Mouse (Mus musculus): ENCODE results near the gene Wdr13. TPM values are rescaled to one million over a fixed set of nuclear protein-coding genes. Genes with fewer than 3 reads are reported as not detected.
"Not testable (repeated sequence)": the region's sequence is repeated elsewhere in the genome, so short reads cannot be mapped to it uniquely, and the experiment has no call there.

Gene Wdr13
- polyA plus RNA-seq, 1 experiment, result 11.2 TPM

- Histone ChIP-seq H3K27ac (ENCODE audit: insufficient read depth, low read length) (no peak overlapping the region), H3K36me3 (ENCODE audit: control insufficient read depth, insufficient read depth, low read length, poor library complexity, severe bottlenecking) (no peaks in the 10 kb centered on the region), H3K9ac (ENCODE audit: low read depth, poor library complexity, severe bottlenecking) (no peak overlapping the region), H3K9me3 (replicated peaks; ENCODE audit: control insufficient read depth, insufficient read depth, low read length, poor library complexity, severe bottlenecking) (no peaks in the 10 kb centered on the region), H3K4me3 (ENCODE audit: low read depth, low read length) (no peak overlapping the region), H3K4me1 (ENCODE audit: control insufficient read depth, insufficient read depth, low read length) (no peaks in the 10 kb centered on the region), H3K27me3 (ENCODE audit: control insufficient read depth, insufficient read depth, low read length, poor library complexity, severe bottlenecking) (no peaks in the 10 kb centered on the region)
- TF ChIP-seq CTCF (IDR thresholded peaks at IDR 0.05; ENCODE audit: low read depth, low read length), result peak; percentile 20
- no peak for TF ChIP-seq POLR2A (IDR thresholded peaks at IDR 0.05; ENCODE audit: insufficient read depth, low read length)
- TF ChIP-seq EP300 (IDR thresholded peaks at IDR 0.05; ENCODE audit: insufficient read depth, low read depth, low read length), result 0 out of 2 replicates have a peak, but pooled peaks have one; percentile 35
These were observed 31.7 kb downstream of the Wdr13 start for GRCm38 (mm10) chrX:8101017-8101416.

DNA sequence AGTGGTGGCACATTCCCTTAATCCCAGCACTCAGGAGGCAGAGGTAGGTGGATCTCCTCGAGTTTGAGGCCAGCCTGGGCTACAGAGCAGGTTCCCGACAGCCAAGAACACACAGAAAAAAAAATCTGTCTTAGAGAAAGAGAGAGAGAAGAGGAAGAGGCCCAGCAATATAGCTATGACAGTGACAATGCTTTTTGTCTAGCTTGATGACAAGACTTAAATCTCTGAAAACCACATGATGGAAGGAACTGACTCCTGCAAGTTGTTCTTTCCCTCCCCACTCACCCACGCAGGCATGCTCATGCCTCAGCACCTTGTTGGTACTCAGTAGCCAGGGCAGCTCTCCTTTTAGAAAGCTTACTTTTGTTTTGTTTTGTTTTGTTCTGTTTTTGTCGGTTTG lies 33.3 kb downstream of the Wdr13 start:
- Histone ChIP-seq H3K9me3 (replicated peaks; ENCODE audit: control insufficient read depth, insufficient read depth, low read length, poor library complexity, severe bottlenecking) (no peaks in the 10 kb centered on the region), H3K9ac (ENCODE audit: low read depth, poor library complexity, severe bottlenecking) (no peak overlapping the region), H3K27ac (ENCODE audit: insufficient read depth, low read length) (no peak overlapping the region), H3K27me3 (ENCODE audit: control insufficient read depth, insufficient read depth, low read length, poor library complexity, severe bottlenecking) (no peaks in the 10 kb centered on the region), H3K4me3 (ENCODE audit: low read depth, low read length) (no peak overlapping the region), H3K4me1 (ENCODE audit: control insufficient read depth, insufficient read depth, low read length) (no peaks in the 10 kb centered on the region), H3K36me3 (ENCODE audit: control insufficient read depth, insufficient read depth, low read length, poor library complexity, severe bottlenecking) (no peaks in the 10 kb centered on the region)
- TF ChIP-seq POLR2A (IDR thresholded peaks at IDR 0.05; ENCODE audit: insufficient read depth, low read length), result no peak
- no peak for TF ChIP-seq CTCF (IDR thresholded peaks at IDR 0.05; ENCODE audit: low read depth, low read length)
- no peak for TF ChIP-seq EP300 (IDR thresholded peaks at IDR 0.05; ENCODE audit: insufficient read depth, low read depth, low read length)

DNA sequence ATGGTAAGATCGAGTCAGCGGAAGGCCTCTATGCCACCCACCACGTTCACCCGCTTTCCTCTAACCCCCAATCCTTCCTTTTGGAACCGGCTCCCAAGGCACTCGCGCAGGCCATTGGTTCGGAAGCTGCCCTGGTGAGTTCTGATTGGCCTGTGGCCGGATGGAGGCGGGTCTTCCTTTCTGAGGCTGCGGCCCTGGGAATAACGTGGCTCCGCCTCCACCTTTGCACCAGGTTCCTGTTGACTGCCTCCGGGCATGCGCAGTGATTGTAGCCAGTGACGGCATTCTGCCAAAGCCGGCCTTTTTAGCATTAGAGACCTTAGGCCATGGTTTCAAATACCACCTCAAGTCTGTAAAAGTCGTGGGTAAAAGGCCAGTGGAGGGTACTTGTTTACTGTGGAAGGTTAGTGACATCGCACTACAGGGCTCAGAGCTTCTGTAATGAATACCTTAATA lies 35.9 kb downstream of the Wdr13 start:
- Histone ChIP-seq H3K9ac (ENCODE audit: low read depth, poor library complexity, severe bottlenecking) (peak overlapping the region; percentile 65), H3K4me1 (ENCODE audit: control insufficient read depth, insufficient read depth, low read length) (no peaks in the 10 kb centered on the region), H3K27ac (ENCODE audit: insufficient read depth, low read length) (peak overlapping the region; percentile 52; the same call in 1 of the 2 replicates), H3K9me3 (replicated peaks; ENCODE audit: control insufficient read depth, insufficient read depth, low read length, poor library complexity, severe bottlenecking) (no peaks in the 10 kb centered on the region), H3K36me3 (ENCODE audit: control insufficient read depth, insufficient read depth, low read length, poor library complexity, severe bottlenecking) (no peaks in the 10 kb centered on the region), H3K27me3 (ENCODE audit: control insufficient read depth, insufficient read depth, low read length, poor library complexity, severe bottlenecking) (no peaks in the 10 kb centered on the region), H3K4me3 (ENCODE audit: low read depth, low read length) (peak overlapping the region; percentile 76)
- TF ChIP-seq EP300 (IDR thresholded peaks at IDR 0.05; ENCODE audit: insufficient read depth, low read depth, low read length) (no peak), POLR2A (IDR thresholded peaks at IDR 0.05; ENCODE audit: insufficient read depth, low read length) (no peak), CTCF (IDR thresholded peaks at IDR 0.05; ENCODE audit: low read depth, low read length) (no peak)

DNA sequence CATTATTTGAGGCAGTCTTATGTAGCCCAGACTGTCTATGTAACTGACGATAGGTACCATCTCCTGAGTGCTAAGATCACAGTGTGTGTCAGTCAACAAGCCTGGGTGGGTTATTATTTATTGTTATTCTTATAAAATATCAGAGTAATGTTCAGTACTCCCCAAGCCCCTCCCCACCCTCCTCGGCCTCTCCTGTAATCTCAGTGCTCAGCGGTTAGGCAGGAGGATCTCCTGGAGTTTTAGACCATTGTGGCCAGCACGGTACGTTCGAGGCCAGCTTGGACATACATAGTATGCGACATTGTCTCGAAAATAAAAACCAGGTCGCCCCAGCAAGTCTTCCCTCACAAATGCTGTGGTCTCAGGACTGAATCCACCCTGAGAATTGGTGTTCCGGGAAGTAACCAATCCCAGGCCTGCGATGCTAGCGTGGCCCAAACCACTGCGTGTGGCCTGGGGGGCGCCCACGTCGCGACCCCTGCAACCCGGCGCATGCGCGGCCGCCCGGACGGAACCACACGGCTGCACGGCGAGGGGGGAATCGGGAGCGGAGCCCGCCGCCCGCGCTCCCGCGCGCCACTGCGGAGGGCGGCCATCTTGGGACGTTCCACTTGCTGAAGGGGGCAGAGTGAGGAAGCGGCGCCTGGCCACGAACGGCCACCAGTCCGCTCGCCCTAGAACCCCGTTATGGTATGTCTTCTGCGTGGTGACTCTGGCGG lies 36.5 kb downstream of the Wdr13 start:
- H3K36me3 ChIP-seq (ENCODE audit: control insufficient read depth, insufficient read depth, low read length, poor library complexity, severe bottlenecking); H3K27ac ChIP-seq (ENCODE audit: insufficient read depth, low read length); H3K27me3 ChIP-seq (ENCODE audit: control insufficient read depth, insufficient read depth, low read length, poor library complexity, severe bottlenecking); H3K4me1 ChIP-seq (ENCODE audit: control insufficient read depth, insufficient read depth, low read length); H3K9me3 ChIP-seq (replicated peaks; ENCODE audit: control insufficient read depth, insufficient read depth, low read length, poor library complexity, severe bottlenecking): not testable (repeated sequence)
- Histone ChIP-seq H3K9ac (ENCODE audit: low read depth, poor library complexity, severe bottlenecking) (peak overlapping the region; percentile 74), H3K4me3 (ENCODE audit: low read depth, low read length) (peak overlapping the region; percentile 51)

DNA sequence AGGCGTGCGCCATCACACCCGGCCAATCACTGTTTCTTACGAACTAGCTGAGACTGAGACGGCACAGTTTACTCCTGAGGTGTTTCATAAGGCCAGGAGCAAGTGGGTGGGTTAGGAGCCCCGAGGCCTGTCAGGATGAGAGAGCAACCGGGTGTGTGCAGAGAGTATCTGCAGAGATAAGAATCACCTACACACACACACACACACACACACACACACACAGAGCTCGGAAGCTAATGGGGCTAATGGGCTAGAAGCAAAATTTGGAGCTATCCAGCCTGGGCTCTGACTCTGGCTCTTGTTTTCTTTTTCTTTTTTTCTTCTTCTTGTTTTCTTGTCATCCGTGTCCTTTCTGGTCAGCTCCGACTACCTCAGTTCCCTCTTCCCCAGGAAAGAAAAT lies 37.1 kb downstream of the Wdr13 start:
- no peaks in the 10 kb centered on the region for H3K36me3 ChIP-seq (ENCODE audit: control insufficient read depth, insufficient read depth, low read length, poor library complexity, severe bottlenecking)
- peak overlapping the region; percentile 43 for H3K4me3 ChIP-seq (ENCODE audit: low read depth, low read length)
- H3K9ac ChIP-seq (ENCODE audit: low read depth, poor library complexity, severe bottlenecking), result peak overlapping the region; percentile 74
- H3K9me3 ChIP-seq (replicated peaks; ENCODE audit: control insufficient read depth, insufficient read depth, low read length, poor library complexity, severe bottlenecking), result no peaks in the 10 kb centered on the region
- H3K27ac ChIP-seq (ENCODE audit: insufficient read depth, low read length), result no peak overlapping the region; the same call in 1 of the 2 replicates
- H3K4me1 ChIP-seq (ENCODE audit: control insufficient read depth, insufficient read depth, low read length), result no peaks in the 10 kb centered on the region
- H3K27me3 ChIP-seq (ENCODE audit: control insufficient read depth, insufficient read depth, low read length, poor library complexity, severe bottlenecking), result no peaks in the 10 kb centered on the region
- no peak for TF ChIP-seq POLR2A (IDR thresholded peaks at IDR 0.05; ENCODE audit: insufficient read depth, low read length)
- no peak for TF ChIP-seq EP300 (IDR thresholded peaks at IDR 0.05; ENCODE audit: insufficient read depth, low read depth, low read length)
- no peak for TF ChIP-seq CTCF (IDR thresholded peaks at IDR 0.05; ENCODE audit: low read depth, low read length)

- not testable (repeated sequence) for H3K4me1 ChIP-seq (ENCODE audit: control insufficient read depth, insufficient read depth, low read length); H3K27ac ChIP-seq (ENCODE audit: insufficient read depth, low read length); H3K9ac ChIP-seq (ENCODE audit: low read depth, poor library complexity, severe bottlenecking); H3K27me3 ChIP-seq (ENCODE audit: control insufficient read depth, insufficient read depth, low read length, poor library complexity, severe bottlenecking); H3K4me3 ChIP-seq (ENCODE audit: low read depth, low read length); H3K9me3 ChIP-seq (replicated peaks; ENCODE audit: control insufficient read depth, insufficient read depth, low read length, poor library complexity, severe bottlenecking); H3K36me3 ChIP-seq (ENCODE audit: control insufficient read depth, insufficient read depth, low read length, poor library complexity, severe bottlenecking)
These were observed 41.7 kb downstream of the Wdr13 start for GRCm38 (mm10) chrX:8090954-8091347.

Measured in ES-Bruce4 (cell line).